Mouse (Mus musculus): ENCODE data around the gene Gm47955. TPM values are rescaled to one million over a fixed set of nuclear protein-coding genes. Genes with fewer than 3 reads are reported as not detected.

Gene Gm47955
- polyA plus RNA-seq, 1 experiment = not detected

GRCm38 (mm10) chr1:82972046-82972445 lies 12.0 kb downstream of the Gm47955 start:
- Histone ChIP-seq H3K79me2 (ENCODE audit: control insufficient read depth, insufficient read depth) (no peaks in the 10 kb centered on the region), H3K4me3 (ENCODE audit: insufficient read depth, poor library complexity, severe bottlenecking) (no peak overlapping the region), H3K79me3 (ENCODE audit: low read depth) (no peaks in the 10 kb centered on the region), H3K36me3 (ENCODE audit: control insufficient read depth, insufficient read depth) (no peaks in the 10 kb centered on the region), H3ac (ENCODE audit: control insufficient read depth, insufficient read length, low read depth) (no peak overlapping the region), H3K27me3 (ENCODE audit: control insufficient read depth, insufficient read depth, insufficient read length) (no peaks in the 10 kb centered on the region)
- TF ChIP-seq MYOG (IDR thresholded peaks at IDR 0.05; ENCODE audit: control insufficient read depth, extremely low read depth, insufficient read length) (no peak), MYOD1 (IDR thresholded peaks at IDR 0.05; ENCODE audit: control insufficient read depth, insufficient read length, low read depth) (no peak), USF1 (IDR thresholded peaks at IDR 0.05; ENCODE audit: low read depth) (no peak), MAX (IDR thresholded peaks at IDR 0.05) (no peak), CEBPB (IDR thresholded peaks at IDR 0.05; ENCODE audit: low read depth) (no peak), CTCF (IDR thresholded peaks at IDR 0.05; ENCODE audit: control insufficient read depth, insufficient read depth, insufficient read length) (no peak), FOSL1 (IDR thresholded peaks at IDR 0.05; ENCODE audit: insufficient read depth, low read length, poor library complexity, severe bottlenecking) (no peak)

GRCm38 (mm10) chr1:82973244-82973643 lies 13.2 kb downstream of the Gm47955 start:
- Histone ChIP-seq H3K36me3 (ENCODE audit: control insufficient read depth, insufficient read depth) (no peaks in the 10 kb centered on the region), H3K79me3 (ENCODE audit: low read depth) (no peaks in the 10 kb centered on the region), H3ac (ENCODE audit: control insufficient read depth, insufficient read length, low read depth) (no peak overlapping the region), H3K27me3 (ENCODE audit: control insufficient read depth, insufficient read depth, insufficient read length) (no peaks in the 10 kb centered on the region), H3K4me3 (ENCODE audit: insufficient read depth, poor library complexity, severe bottlenecking) (no peak overlapping the region), H3K79me2 (ENCODE audit: control insufficient read depth, insufficient read depth) (no peaks in the 10 kb centered on the region)
- no peak for TF ChIP-seq MYOD1 (IDR thresholded peaks at IDR 0.05; ENCODE audit: control insufficient read depth, insufficient read length, low read depth)
- no peak for TF ChIP-seq MYOG (IDR thresholded peaks at IDR 0.05; ENCODE audit: control insufficient read depth, extremely low read depth, insufficient read length)
- TF ChIP-seq MAX (IDR thresholded peaks at IDR 0.05) = no peak

GRCm38 (mm10) chr1:82973901-82974300 lies 13.8 kb downstream of the Gm47955 start:
- Histone ChIP-seq H3K79me3 (ENCODE audit: low read depth) (no peaks in the 10 kb centered on the region), H3K4me3 (ENCODE audit: insufficient read depth, poor library complexity, severe bottlenecking) (no peak overlapping the region), H3K36me3 (ENCODE audit: control insufficient read depth, insufficient read depth) (no peaks in the 10 kb centered on the region), H3K79me2 (ENCODE audit: control insufficient read depth, insufficient read depth) (no peaks in the 10 kb centered on the region), H3ac (ENCODE audit: control insufficient read depth, insufficient read length, low read depth) (no peak overlapping the region), H3K27me3 (ENCODE audit: control insufficient read depth, insufficient read depth, insufficient read length) (no peaks in the 10 kb centered on the region)
- TF ChIP-seq MYOD1 (IDR thresholded peaks at IDR 0.05; ENCODE audit: control insufficient read depth, insufficient read length, low read depth) (no peak), USF1 (IDR thresholded peaks at IDR 0.05; ENCODE audit: low read depth) (no peak), CTCF (IDR thresholded peaks at IDR 0.05; ENCODE audit: control insufficient read depth, insufficient read depth, insufficient read length) (no peak), CEBPB (IDR thresholded peaks at IDR 0.05; ENCODE audit: low read depth) (no peak), FOSL1 (IDR thresholded peaks at IDR 0.05; ENCODE audit: insufficient read depth, low read length, poor library complexity, severe bottlenecking) (no peak), MYOG (IDR thresholded peaks at IDR 0.05; ENCODE audit: control insufficient read depth, extremely low read depth, insufficient read length) (no peak), MAX (IDR thresholded peaks at IDR 0.05) (no peak)

DNA sequence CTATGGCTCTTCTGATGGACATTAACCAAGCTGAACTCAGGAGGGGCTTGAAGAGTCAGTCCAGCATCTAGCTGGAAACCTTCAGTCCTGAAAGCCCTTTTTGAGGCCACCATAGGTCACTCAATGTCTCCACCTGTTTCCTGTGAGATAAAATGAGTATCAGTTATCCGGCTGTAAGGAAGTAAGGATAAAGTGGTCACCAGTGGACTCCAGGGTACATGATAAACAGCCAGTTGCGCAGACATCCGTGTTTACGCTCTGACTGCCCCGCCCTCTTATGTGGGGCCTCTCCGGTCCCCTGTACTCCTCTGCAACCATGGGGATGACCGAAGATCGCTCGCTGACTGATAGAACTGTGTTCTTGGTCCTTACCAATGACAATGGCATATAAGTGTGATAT lies 14.3 kb downstream of the Gm47955 start:
- Histone ChIP-seq H3ac (ENCODE audit: control insufficient read depth, insufficient read length, low read depth) (no peak overlapping the region), H3K27me3 (ENCODE audit: control insufficient read depth, insufficient read depth, insufficient read length) (no peaks in the 10 kb centered on the region), H3K79me2 (ENCODE audit: control insufficient read depth, insufficient read depth) (no peaks in the 10 kb centered on the region), H3K36me3 (ENCODE audit: control insufficient read depth, insufficient read depth) (no peaks in the 10 kb centered on the region), H3K79me3 (ENCODE audit: low read depth) (no peaks in the 10 kb centered on the region), H3K4me3 (ENCODE audit: insufficient read depth, poor library complexity, severe bottlenecking) (no peak overlapping the region)
- no peak for TF ChIP-seq CTCF (IDR thresholded peaks at IDR 0.05; ENCODE audit: control insufficient read depth, insufficient read depth, insufficient read length)
- no peak for TF ChIP-seq USF1 (IDR thresholded peaks at IDR 0.05; ENCODE audit: low read depth)
- no peak for TF ChIP-seq FOSL1 (IDR thresholded peaks at IDR 0.05; ENCODE audit: insufficient read depth, low read length, poor library complexity, severe bottlenecking)
- no peak for TF ChIP-seq MYOD1 (IDR thresholded peaks at IDR 0.05; ENCODE audit: control insufficient read depth, insufficient read length, low read depth)
- TF ChIP-seq MAX (IDR thresholded peaks at IDR 0.05) = no peak
- no peak for TF ChIP-seq CEBPB (IDR thresholded peaks at IDR 0.05; ENCODE audit: low read depth)
- TF ChIP-seq MYOG (IDR thresholded peaks at IDR 0.05; ENCODE audit: control insufficient read depth, extremely low read depth, insufficient read length) = no peak

- TF ChIP-seq USF1 (IDR thresholded peaks at IDR 0.05; ENCODE audit: low read depth) (no peak), FOSL1 (IDR thresholded peaks at IDR 0.05; ENCODE audit: insufficient read depth, low read length, poor library complexity, severe bottlenecking) (no peak), MYOG (IDR thresholded peaks at IDR 0.05; ENCODE audit: control insufficient read depth, extremely low read depth, insufficient read length) (no peak), MAX (IDR thresholded peaks at IDR 0.05) (no peak), MYOD1 (IDR thresholded peaks at IDR 0.05; ENCODE audit: control insufficient read depth, insufficient read length, low read depth) (no peak)
- Histone ChIP-seq H3K4me3 (ENCODE audit: insufficient read depth, poor library complexity, severe bottlenecking) (no peak overlapping the region), H3K79me2 (ENCODE audit: control insufficient read depth, insufficient read depth) (no peaks in the 10 kb centered on the region), H3K27me3 (ENCODE audit: control insufficient read depth, insufficient read depth, insufficient read length) (no peaks in the 10 kb centered on the region), H3ac (ENCODE audit: control insufficient read depth, insufficient read length, low read depth) (no peak overlapping the region), H3K79me3 (ENCODE audit: low read depth) (no peaks in the 10 kb centered on the region), H3K36me3 (ENCODE audit: control insufficient read depth, insufficient read depth) (no peaks in the 10 kb centered on the region)
Measured at GRCm38 (mm10) chr1:82975750-82976149, 15.7 kb downstream of the Gm47955 start.

GRCm38 (mm10) chr1:82977840-82978239 lies 17.8 kb downstream of the Gm47955 start:
- Histone ChIP-seq H3K79me2 (ENCODE audit: control insufficient read depth, insufficient read depth) (no peaks in the 10 kb centered on the region), H3K79me3 (ENCODE audit: low read depth) (no peaks in the 10 kb centered on the region), H3K4me3 (ENCODE audit: insufficient read depth, poor library complexity, severe bottlenecking) (no peak overlapping the region), H3K36me3 (ENCODE audit: control insufficient read depth, insufficient read depth) (no peaks in the 10 kb centered on the region), H3K27me3 (ENCODE audit: control insufficient read depth, insufficient read depth, insufficient read length) (no peaks in the 10 kb centered on the region), H3ac (ENCODE audit: control insufficient read depth, insufficient read length, low read depth) (no peak overlapping the region)
- TF ChIP-seq FOSL1 (IDR thresholded peaks at IDR 0.05; ENCODE audit: insufficient read depth, low read length, poor library complexity, severe bottlenecking) (no peak), MAX (IDR thresholded peaks at IDR 0.05) (no peak), USF1 (IDR thresholded peaks at IDR 0.05; ENCODE audit: low read depth) (no peak), MYOD1 (IDR thresholded peaks at IDR 0.05; ENCODE audit: control insufficient read depth, insufficient read length, low read depth) (no peak), CEBPB (IDR thresholded peaks at IDR 0.05; ENCODE audit: low read depth) (no peak), MYOG (IDR thresholded peaks at IDR 0.05; ENCODE audit: control insufficient read depth, extremely low read depth, insufficient read length) (no peak), CTCF (IDR thresholded peaks at IDR 0.05; ENCODE audit: control insufficient read depth, insufficient read depth, insufficient read length) (no peak)

Measured in C2C12 (cell line).